Mouse (Mus musculus): ENCODE measurements at regions not wholly inside any gene's neighbourhood (a gene's known extent, or its start where the extent isn't known, plus 50 kb on each side); places are given as distances from the start of the nearest gene placed in this dataset.

- no peak for TF ChIP-seq EP300 (IDR thresholded peaks at IDR 0.05; ENCODE audit: insufficient read depth, low read depth, low read length)
- TF ChIP-seq CTCF (IDR thresholded peaks at IDR 0.05; ENCODE audit: low read depth, low read length), result no peak
- no peak for TF ChIP-seq POLR2A (IDR thresholded peaks at IDR 0.05; ENCODE audit: insufficient read depth, low read length)
These were observed 147.9 kb upstream of the Trpm3 start for GRCm38 (mm10) chr19:21990970-21991369.

All from ES-Bruce4 (cell line).